Mouse (Mus musculus): Measurements from ENCODE around the gene Rfk. TPM values are rescaled to one million over a fixed set of nuclear protein-coding genes. Genes with fewer than 3 reads are reported as not detected.

Rfk gene
- polyA plus RNA-seq, 1 experiment: 55.9 TPM

- no peak for DNase-seq (ENCODE audit: extremely low spot score in 1 of 2, low spot score in 1 of 2)
Observed at GRCm38 (mm10) chr19:17439476-17440189, 45.8 kb downstream of the Rfk start.

GRCm38 (mm10) chr19:17443581-17443980 lies 49.7 kb downstream of the Rfk start:
- no peak for DNase-seq (ENCODE audit: extremely low spot score in 1 of 2, low spot score in 1 of 2)

Other genes starting within 250 kb of the Rfk start
- gene Gcnt1, start 21.2 kb upstream of the Rfk start, polyA plus RNA-seq (2012; rRNA removed): 10.9 and 11.1 TPM in 2 replicates